Mouse (Mus musculus): ENCODE measurements around the gene Gm5431.
"Not testable (repeated sequence)": the region's sequence is repeated elsewhere in the genome, so short reads cannot be mapped to it uniquely, and the experiment has no call there.

Gene Gm5431

GRCm38 (mm10) chr11:48902021-48902420 lies at the start of gene Gm5431:
Gene Gm5431, minus strand, starts transcription at chr11:48902214.
- in situ Hi-C loops (cut with MboI, MseI) = no loop called here

GRCm38 (mm10) chr11:48946090-48946489 lies 44.1 kb upstream of the Gm5431 start, which contains the start of gene Psme2b:
Gene Psme2b, minus strand, starts transcription at chr11:48946190.
- in situ Hi-C loops (cut with MboI, MseI) = not testable (repeated sequence)

- in situ Hi-C loops (cut with MboI, MseI) = not testable (repeated sequence)
These were observed 37.3 kb upstream of the Gm5431 start for GRCm38 (mm10) chr11:48939286-48939685.

- in situ Hi-C loops (cut with MboI, MseI) = not testable (repeated sequence)
These were observed 33.3 kb upstream of the Gm5431 start for GRCm38 (mm10) chr11:48935291-48935690.

DNA sequence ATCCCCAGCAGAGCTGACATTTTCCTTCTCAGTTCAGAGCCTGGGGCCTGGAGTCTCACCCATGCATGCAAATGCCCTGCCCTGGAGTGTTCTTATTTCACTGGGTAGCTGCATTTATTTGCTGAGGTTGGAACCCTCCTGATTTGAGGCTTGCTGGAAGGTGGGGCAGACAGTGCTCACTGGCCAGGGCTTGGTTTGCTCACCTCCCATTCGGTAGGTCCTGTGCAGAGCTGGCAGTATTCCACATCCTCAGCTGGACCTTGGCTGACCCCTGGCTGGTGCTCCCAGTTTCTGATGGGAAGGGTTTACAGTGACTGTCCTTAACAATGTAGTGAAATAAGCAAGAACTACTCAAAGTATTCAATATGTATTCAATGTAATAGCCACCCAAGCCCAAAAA lies 31.9 kb upstream of the Gm5431 start:
- in situ Hi-C loops (cut with MboI, MseI) = loop anchor here (5.0 kb wide), 1 partner anchor 73 kb away; no protein-coding TSS in a partner anchor

DNA sequence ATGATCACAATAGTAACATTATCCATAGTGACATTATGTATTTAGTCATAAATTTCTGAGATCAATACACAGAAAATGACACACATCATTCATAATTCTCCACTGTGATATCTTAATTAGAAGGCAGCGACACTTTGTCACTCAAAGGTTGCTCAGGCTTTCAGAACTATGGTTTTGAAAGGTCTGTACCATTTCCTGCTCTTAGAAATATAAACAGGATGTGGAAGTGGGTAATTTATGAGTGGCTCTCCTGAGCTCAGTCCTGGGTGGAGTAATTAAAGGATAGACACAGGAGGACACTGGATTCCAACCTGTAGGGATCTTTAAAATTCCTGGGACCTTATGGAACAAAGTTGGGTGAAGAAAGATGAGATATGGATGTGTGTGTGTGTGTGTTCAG lies 31.4 kb upstream of the Gm5431 start:
- in situ Hi-C loops (cut with MboI, MseI) = loop anchor here (5.0 kb wide), 1 partner anchor 74 kb away; no protein-coding TSS in a partner anchor

GRCm38 (mm10) chr11:48928068-48928467 lies 26.1 kb upstream of the Gm5431 start:
- in situ Hi-C loops (cut with MboI, MseI) = not testable (repeated sequence)

DNA sequence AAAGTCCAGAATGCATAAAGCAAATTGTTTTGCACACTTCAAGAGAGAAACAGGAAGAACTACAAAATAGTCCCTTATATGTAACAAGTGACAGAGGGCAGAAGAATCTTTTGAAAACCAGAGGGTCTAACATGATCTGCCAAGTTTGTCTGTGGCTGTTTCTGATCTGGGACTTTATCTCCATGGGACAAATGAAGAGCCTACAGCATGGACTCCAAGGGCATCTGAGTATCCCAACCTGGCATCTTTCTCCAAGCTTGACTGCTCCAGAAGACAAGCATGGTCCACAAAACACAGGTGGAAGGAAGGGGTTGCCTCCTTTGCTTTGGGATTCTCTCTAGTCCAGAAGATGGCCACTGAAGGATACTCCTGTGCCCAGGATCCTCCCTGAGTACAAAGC lies 24.4 kb upstream of the Gm5431 start:
- in situ Hi-C loops (cut with MboI, MseI) = not testable (repeated sequence)

- in situ Hi-C loops (cut with MboI, MseI) = not testable (repeated sequence)
These were observed 21.8 kb upstream of the Gm5431 start for GRCm38 (mm10) chr11:48923818-48924217.

DNA sequence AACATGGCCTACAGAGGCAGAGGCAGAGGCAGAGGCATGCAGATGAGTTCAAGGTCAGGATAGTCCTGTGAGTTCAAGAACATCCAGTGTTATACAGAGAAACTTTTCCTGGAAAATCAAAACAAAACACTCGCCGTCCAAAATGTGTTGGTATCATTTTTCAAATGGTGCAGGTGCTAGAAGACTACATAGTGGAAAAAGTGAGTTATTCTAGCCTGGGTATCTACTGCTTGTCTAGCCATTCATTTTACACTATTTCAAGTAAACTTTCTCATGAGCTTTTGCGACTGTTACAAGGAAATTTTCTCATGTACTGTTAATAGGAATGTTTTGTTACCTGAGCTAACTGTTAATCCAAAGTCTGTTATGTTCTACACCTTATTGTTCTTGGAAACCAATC lies 16.4 kb upstream of the Gm5431 start:
- in situ Hi-C loops (cut with MboI, MseI) = no loop called here

- in situ Hi-C loops (cut with MboI, MseI) = no loop called here
These were observed 11.6 kb upstream of the Gm5431 start for GRCm38 (mm10) chr11:48913611-48914010.

DNA sequence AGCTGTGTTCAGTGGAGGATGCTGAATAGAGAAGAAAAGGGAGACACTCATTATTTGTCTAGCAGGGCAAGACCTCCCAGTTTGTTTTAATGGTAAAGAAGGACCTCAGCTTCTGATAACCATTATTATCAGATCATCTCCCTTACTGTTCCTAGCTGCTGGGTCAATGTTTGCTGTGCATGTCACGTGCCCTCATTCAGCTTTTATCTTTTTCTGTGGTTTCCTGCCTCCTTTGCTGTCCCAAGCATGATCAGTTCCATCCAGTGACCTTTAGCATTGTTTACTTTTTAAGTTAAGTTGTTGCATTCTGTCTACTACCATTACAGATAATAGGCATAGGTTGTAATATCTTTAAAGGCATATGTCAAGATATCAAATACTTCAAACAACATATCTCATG lies 6.4 kb upstream of the Gm5431 start:
- in situ Hi-C loops (cut with MboI, MseI) = no loop called here

GRCm38 (mm10) chr11:48901567-48901930 lies 465 bp downstream of the Gm5431 start:
- in situ Hi-C loops (cut with MboI, MseI) = not testable (repeated sequence)

GRCm38 (mm10) chr11:48900654-48901566 lies 1.1 kb downstream of the Gm5431 start:
- in situ Hi-C loops (cut with MboI, MseI) = not testable (repeated sequence)

DNA sequence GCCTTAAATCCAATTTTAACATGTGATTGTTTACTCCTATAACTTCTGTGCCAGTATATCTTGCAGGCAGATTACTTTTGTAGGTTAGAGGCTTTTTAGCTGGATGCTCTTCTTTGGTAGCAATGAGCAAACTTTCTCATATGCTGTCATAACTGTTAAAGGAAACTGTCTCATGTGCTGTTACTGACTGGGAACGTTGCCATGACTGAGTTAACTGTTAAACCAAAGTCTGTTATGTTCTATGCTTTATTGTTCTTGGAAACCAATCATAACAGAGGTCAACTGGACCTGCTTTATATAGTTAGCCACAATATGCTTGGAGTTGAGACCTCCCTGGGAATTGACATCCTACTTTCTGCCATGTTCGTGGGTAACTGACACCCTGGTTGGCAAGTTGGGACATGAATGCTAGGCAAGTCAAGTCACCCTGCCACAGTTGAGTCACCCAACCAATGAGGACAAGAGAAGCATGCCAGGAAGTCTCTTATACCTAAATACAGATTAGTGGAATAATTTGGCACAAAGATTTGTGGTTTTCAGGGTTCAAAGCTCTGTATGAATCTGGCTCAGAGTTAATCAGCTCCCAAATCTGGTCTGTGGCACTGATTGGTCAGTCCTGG lies 3.1 kb downstream of the Gm5431 start:
- in situ Hi-C loops (cut with MboI, MseI) = no loop called here

DNA sequence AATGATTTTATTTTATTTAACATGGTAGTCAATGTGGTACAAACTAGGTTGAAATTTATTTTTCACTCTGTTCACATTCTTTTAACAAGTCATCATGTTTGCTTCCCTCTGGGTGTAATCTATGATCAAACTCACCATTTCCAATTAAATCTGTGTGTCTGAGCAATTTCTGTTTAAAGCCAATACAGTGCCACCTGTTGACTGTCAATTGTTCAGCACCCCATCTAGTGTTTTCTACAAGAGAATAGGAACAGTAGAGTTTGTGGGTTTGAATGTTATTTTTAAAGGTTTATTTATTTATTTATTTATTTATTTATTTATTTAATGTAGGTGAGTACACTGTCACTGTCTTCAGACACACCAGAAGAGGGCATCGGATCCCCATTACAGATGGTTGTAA lies 25.3 kb downstream of the Gm5431 start:
- in situ Hi-C loops (cut with MboI, MseI) = loop anchor here (10.0 kb wide), 1 partner anchor 88 kb away; no protein-coding TSS in a partner anchor

- in situ Hi-C loops (cut with MboI, MseI) = loop anchor here (10.0 kb wide), 1 partner anchor 89 kb away; no protein-coding TSS in a partner anchor
These were observed 26.6 kb downstream of the Gm5431 start for GRCm38 (mm10) chr11:48875343-48875837.

DNA sequence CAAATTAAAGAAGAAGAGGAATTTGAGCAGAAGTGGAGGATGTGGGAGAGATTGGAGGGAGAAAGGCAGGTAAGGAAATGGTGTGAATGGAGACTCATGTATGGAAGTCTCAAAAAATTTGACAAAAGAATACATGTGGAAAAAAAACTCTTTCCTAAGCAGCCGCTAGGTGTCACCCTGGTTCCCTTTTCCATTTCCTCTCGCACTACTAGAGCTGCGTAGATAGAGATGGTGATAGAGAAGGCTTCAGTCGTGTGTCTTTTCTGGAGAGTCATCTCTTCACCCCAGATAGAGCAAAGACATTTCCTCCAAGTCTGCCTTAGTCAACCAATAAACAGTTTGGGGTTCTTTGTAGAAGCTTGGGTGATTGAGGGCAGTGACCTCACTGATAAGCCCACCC lies 27.5 kb downstream of the Gm5431 start:
- in situ Hi-C loops (cut with MboI, MseI) = loop anchor here (5.0 to 10.0 kb wide), 3 partner anchors 90 to 393 kb away; no protein-coding TSS in a partner anchor

GRCm38 (mm10) chr11:48873591-48874290 lies 28.3 kb downstream of the Gm5431 start:
- in situ Hi-C loops (cut with MboI, MseI) = loop anchor here (5.0 to 10.0 kb wide), 3 partner anchors 91 to 394 kb away; no protein-coding TSS in a partner anchor

DNA sequence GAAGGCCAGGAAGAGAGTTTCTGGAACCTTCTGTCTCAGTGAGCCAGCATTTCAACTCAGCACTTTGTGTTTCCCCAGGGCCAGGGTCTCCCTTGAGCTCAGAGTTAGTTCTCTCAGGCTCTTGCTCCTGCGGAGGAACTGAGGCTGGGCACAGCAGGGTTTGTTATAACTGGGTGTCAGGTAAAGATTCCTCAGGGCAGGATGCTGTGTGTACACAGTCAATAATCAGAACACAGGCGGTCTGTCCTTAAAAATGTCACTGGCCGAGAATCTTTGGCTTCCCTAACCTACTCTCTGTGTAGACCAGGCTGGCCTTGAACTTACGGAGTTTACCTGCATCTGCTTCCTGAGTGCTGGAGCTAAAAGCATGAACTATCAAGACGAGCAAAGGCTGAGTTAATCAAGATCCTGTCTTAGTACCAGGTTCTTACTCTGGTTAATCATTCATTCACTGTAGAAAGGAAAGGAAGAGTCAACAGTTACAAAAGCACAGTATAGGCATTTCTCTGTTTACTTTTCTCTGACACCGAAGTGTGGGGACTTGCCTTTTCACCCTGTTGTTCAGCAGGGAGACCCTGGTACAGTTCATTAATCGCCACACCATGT lies 29.2 kb downstream of the Gm5431 start:
- in situ Hi-C loops (cut with MboI, MseI) = loop anchor here (5.0 to 10.0 kb wide), 3 partner anchors 92 to 395 kb away; no protein-coding TSS in a partner anchor

All from T-helper 2 cell (primary cell).